Mouse (Mus musculus) common myeloid progenitor, adult 5-6 weeks (primary cell): ENCODE data around the gene Krt87. TPM values are rescaled to one million over a fixed set of nuclear protein-coding genes. Genes with fewer than 3 reads are reported as not detected.

Experiments used
- total RNA-seq: library from RNA; stranded (forward); fragments of 200-1000, 187-1606 nt; gene quantifications from 2 replicates; pipeline ENCODE4 v1.2.3, GENCODE M21; 2017

Gene Krt87
- total RNA-seq, 1 experiment from 2014 or later = 0.09 TPM

Other genes with a start within 250 kb of the Krt87 start
- 2.1 and 4.7 TPM in 2 replicates for gene Grasp, start 214.6 kb downstream of the Krt87 start, total RNA-seq
- 24.2 and 32.7 TPM in 2 replicates for gene Nr4a1, start 184.5 kb downstream of the Krt87 start, total RNA-seq
- 30.7 and 34.8 TPM in 2 replicates for gene Atg101, start 154.5 kb downstream of the Krt87 start, total RNA-seq
- 0.78 TPM in 1 of 2 replicates, not detected in the other for gene 6030408B16Rik, start 145.6 kb downstream of the Krt87 start, total RNA-seq
- gene Krt80, start 68.6 kb downstream of the Krt87 start, total RNA-seq = 1.5 and 1.7 TPM in 2 replicates
- 0.96 and 4.9 TPM in 2 replicates for gene Krt7, start 27.8 kb downstream of the Krt87 start, total RNA-seq
- not detected in 2 replicates for gene Krt88, start 8.9 kb upstream of the Krt87 start, total RNA-seq
- not detected in 2 replicates for gene Krt81, start 24.9 kb upstream of the Krt87 start, total RNA-seq
- not detected in 2 replicates for gene Krt86, start 34.7 kb upstream of the Krt87 start, total RNA-seq
- gene Krt83, start 52.7 kb upstream of the Krt87 start, total RNA-seq = not detected in 2 replicates
- not detected in 2 replicates for gene Gm49425, start 78.5 kb upstream of the Krt87 start, total RNA-seq
- gene Krt84, start 94.0 kb upstream of the Krt87 start, total RNA-seq = not detected in 2 replicates
- gene Krt82, start 111.9 kb upstream of the Krt87 start, total RNA-seq = not detected in 2 replicates
- not detected in 2 replicates for gene Krt90, start 124.1 kb upstream of the Krt87 start, total RNA-seq
- not detected in 2 replicates for gene Krt75, start 135.1 kb upstream of the Krt87 start, total RNA-seq
- gene Gm5414, start 189.4 kb upstream of the Krt87 start, total RNA-seq = not detected in 2 replicates
- gene Gm5478, start 208.6 kb upstream of the Krt87 start, total RNA-seq = not detected in 2 replicates
- not detected in 2 replicates for gene Krt6b, start 241.5 kb upstream of the Krt87 start, total RNA-seq